Mouse (Mus musculus) large intestine, adult 2 months (tissue): ENCODE results near the gene Foxn1. TPM values are rescaled to one million over a fixed set of nuclear protein-coding genes. Genes with fewer than 3 reads are reported as not detected.

Source experiments
- DNase-seq: peaks from one replicate; pipeline ENCODE4 v3.0.0-alpha.2; 2012; ENCODE audit warnings: low read depth, low spot score
- WGBS: fragments of 180-500 bp; shearing (Covaris S2); methylation state at CpG from one replicate; pipeline ENCODE4 v1.1.7; 2018; 5-methylcytosine and 5-hydroxymethylcytosine counted together
- polyA plus RNA-seq: library from polyadenylated mRNA; depleted of rRNA; stranded (reverse); fragments of >200 nt; gene quantifications from 2 replicates; pipeline ENCODE4 v1.2.3, GENCODE M21; 2012

Gene Foxn1
- polyA plus RNA-seq, 1 experiment = not detected

GRCm38 (mm10) chr11:78343381-78344327 is 42.7 kb downstream of the Foxn1 start, which contains the start of gene Unc119:
Gene Unc119 (plus strand): TSS chr11:78343482.
- 3% methylated on average over 65 of the region's 66 CpGs for WGBS
- no peak for DNase-seq

- 74% methylated on average over 12 of the region's 12 CpGs for WGBS
- no peak for DNase-seq
Observed at GRCm38 (mm10) chr11:78341702-78342101, 44.7 kb downstream of the Foxn1 start.

GRCm38 (mm10) chr11:78337040-78337439 is 49.3 kb downstream of the Foxn1 start:
- DNase-seq = no peak
- WGBS = 93% methylated on average over 8 of the region's 8 CpGs

GRCm38 (mm10) chr11:78333992-78334391 is 52.4 kb downstream of the Foxn1 start:
- 91% methylated on average over 5 of the region's 5 CpGs for WGBS
- DNase-seq = no peak

GRCm38 (mm10) chr11:78332676-78333075 is 53.7 kb downstream of the Foxn1 start:
- WGBS = 97% methylated on average over 12 of the region's 12 CpGs
- DNase-seq = no peak

- whole genome bisulfite sequencing = under 1% methylated on average over 41 of the region's 41 CpGs
Observed at GRCm38 (mm10) chr11:78328512-78329056, 57.8 kb downstream of the Foxn1 start.

GRCm38 (mm10) chr11:78327634-78328511 is 58.5 kb downstream of the Foxn1 start, which contains the start of gene Pigs:
Gene Pigs (plus strand): TSS chr11:78328415.
- WGBS = 9% methylated on average over 37 of the region's 37 CpGs

More at GRCm38 (mm10) chr11:78328512-78329056, 57.8 kb downstream of the Foxn1 start:
- DNase-seq = no peak

GRCm38 (mm10) chr11:78327215-78327614 is 59.1 kb downstream of the Foxn1 start:
- no peak for DNase-seq
- WGBS = 93% methylated on average over 4 of the region's 4 CpGs

More at GRCm38 (mm10) chr11:78327634-78328511, 58.5 kb downstream of the Foxn1 start, which contains the start of gene Pigs:
- DNase-seq = peak; percentile 81

GRCm38 (mm10) chr11:78324965-78325364 is 61.4 kb downstream of the Foxn1 start:
- WGBS = 94% methylated on average over 12 of the region's 12 CpGs
- DNase-seq = no peak

GRCm38 (mm10) chr11:78324000-78324785 is 62.2 kb downstream of the Foxn1 start:
- 89% methylated on average over 15 of the region's 15 CpGs for WGBS

GRCm38 (mm10) chr11:78322860-78323259 is 63.5 kb downstream of the Foxn1 start, which contains the start of gene Aldoc:
Gene Aldoc (plus strand): TSS chr11:78322968.
- 6% methylated on average over 15 of the region's 15 CpGs for WGBS
- peak; percentile 96 for DNase-seq

More at GRCm38 (mm10) chr11:78324000-78324785, 62.2 kb downstream of the Foxn1 start:
- no peak for DNase-seq

- 28% methylated on average over 2 of the region's 2 CpGs for WGBS
- DNase-seq = no peak
Observed at GRCm38 (mm10) chr11:78322076-78322831, 64.1 kb downstream of the Foxn1 start.

GRCm38 (mm10) chr11:78318411-78318810 is 67.9 kb downstream of the Foxn1 start:
- DNase-seq = no peak
- WGBS = 87% methylated on average over 2 of the region's 2 CpGs

GRCm38 (mm10) chr11:78313662-78314061 is 72.7 kb downstream of the Foxn1 start:
- no peak for DNase-seq
- 99% methylated on average over 2 of the region's 2 CpGs for WGBS

GRCm38 (mm10) chr11:78310861-78311511 is 75.4 kb downstream of the Foxn1 start:
- 92% methylated on average over 8 of the region's 8 CpGs for WGBS
- no peak for DNase-seq
